Mouse (Mus musculus): ENCODE data around the gene Amotl1. TPM values are rescaled to one million over a fixed set of nuclear protein-coding genes. Genes with fewer than 3 reads are reported as not detected.

Amotl1 gene
- polyA plus RNA-seq, 1 experiment from 2014 or later, result 9.5 TPM

- Histone ChIP-seq H3K9ac (ENCODE audit: low read depth, low read length) (no peak overlapping the region), H3K27ac (ENCODE audit: low read depth, low read length) (no peak overlapping the region), H3K4me2 (no peak overlapping the region), H3K27me3 (replicated peaks; ENCODE audit: control insufficient read depth, insufficient read depth, low read length) (peaks cover 12% of the 10 kb centered on the region), H3K4me1 (replicated peaks; ENCODE audit: control insufficient read depth, insufficient read depth, low read length) (peaks cover 4% of the 10 kb centered on the region; the same call in 1 of the 2 replicates), H3K36me3 (ENCODE audit: control insufficient read depth, insufficient read depth, low read length) (no peaks in the 10 kb centered on the region), H3K9me3 (ENCODE audit: control insufficient read depth, low read length) (no peaks in the 10 kb centered on the region), H3K4me3 (ENCODE audit: low read depth, low read length) (no peak overlapping the region)
- ATAC-seq (replicated peaks; ENCODE audit: low FRiP score), result no peak
- DNase-seq (ENCODE audit: low spot score), result no peak
- WGBS, result 72% methylated on average over 5 of the region's 5 CpGs
Measured at GRCm38 (mm10) chr9:14620107-14620506, 24.7 kb downstream of the Amotl1 start.

- peaks cover 38% of the 10 kb centered on the region for H3K27me3 ChIP-seq (replicated peaks; ENCODE audit: control insufficient read depth, insufficient read depth, low read length)
- ATAC-seq (replicated peaks; ENCODE audit: low FRiP score) (peak; percentile 76), DNase-seq (ENCODE audit: low spot score) (peak; percentile 61)
- peak overlapping the region; percentile 71 for H3K27ac ChIP-seq (ENCODE audit: low read depth, low read length)
- WGBS, result 9% methylated on average over 33 of the region's 33 CpGs
- peak overlapping the region; percentile 78 for H3K9ac ChIP-seq (ENCODE audit: low read depth, low read length)
- H3K36me3 ChIP-seq (ENCODE audit: control insufficient read depth, insufficient read depth, low read length), result no peaks in the 10 kb centered on the region
- peak overlapping the region; percentile 69 for H3K4me2 ChIP-seq
- H3K9me3 ChIP-seq (ENCODE audit: control insufficient read depth, low read length), result no peaks in the 10 kb centered on the region
- peaks cover 16% of the 10 kb centered on the region for H3K4me1 ChIP-seq (replicated peaks; ENCODE audit: control insufficient read depth, insufficient read depth, low read length)
- peak overlapping the region; percentile 68 for H3K4me3 ChIP-seq (ENCODE audit: low read depth, low read length)
Measured at GRCm38 (mm10) chr9:14614931-14615880, 29.6 kb downstream of the Amotl1 start.

- Histone ChIP-seq H3K9me3 (ENCODE audit: control insufficient read depth, low read length) (no peaks in the 10 kb centered on the region), H3K9ac (ENCODE audit: low read depth, low read length) (peak overlapping the region; percentile 78), H3K27me3 (replicated peaks; ENCODE audit: control insufficient read depth, insufficient read depth, low read length) (peaks cover 38% of the 10 kb centered on the region), H3K4me2 (peak overlapping the region; percentile 69), H3K4me3 (ENCODE audit: low read depth, low read length) (peak overlapping the region; percentile 68), H3K27ac (ENCODE audit: low read depth, low read length) (peak overlapping the region; percentile 71), H3K36me3 (ENCODE audit: control insufficient read depth, insufficient read depth, low read length) (no peaks in the 10 kb centered on the region), H3K4me1 (replicated peaks; ENCODE audit: control insufficient read depth, insufficient read depth, low read length) (peaks cover 16% of the 10 kb centered on the region)
- WGBS, result 1% methylated on average over 50 of the region's 50 CpGs
- ATAC-seq (replicated peaks; ENCODE audit: low FRiP score) (peak; percentile 7), DNase-seq (ENCODE audit: low spot score) (peak; percentile 62)
Measured at GRCm38 (mm10) chr9:14614205-14614930, 30.5 kb downstream of the Amotl1 start.

- H3K4me1 ChIP-seq (replicated peaks; ENCODE audit: control insufficient read depth, insufficient read depth, low read length), result peaks cover 16% of the 10 kb centered on the region
Measured at GRCm38 (mm10) chr9:14613308-14614204, 31.3 kb downstream of the Amotl1 start.

GRCm38 (mm10) chr9:14612588-14612987 lies 32.3 kb downstream of the Amotl1 start:
- peaks cover 38% of the 10 kb centered on the region for H3K27me3 ChIP-seq (replicated peaks; ENCODE audit: control insufficient read depth, insufficient read depth, low read length)
- H3K4me3 ChIP-seq (ENCODE audit: low read depth, low read length), result peak overlapping the region; percentile 68; the same call in 1 of the 2 replicates
- no peak overlapping the region for H3K9ac ChIP-seq (ENCODE audit: low read depth, low read length)
- H3K4me2 ChIP-seq, result peak overlapping the region; percentile 69
- H3K36me3 ChIP-seq (ENCODE audit: control insufficient read depth, insufficient read depth, low read length), result no peaks in the 10 kb centered on the region
- H3K9me3 ChIP-seq (ENCODE audit: control insufficient read depth, low read length), result no peaks in the 10 kb centered on the region
- H3K27ac ChIP-seq (ENCODE audit: low read depth, low read length), result no peak overlapping the region
- H3K4me1 ChIP-seq (replicated peaks; ENCODE audit: control insufficient read depth, insufficient read depth, low read length), result peaks cover 16% of the 10 kb centered on the region
- ATAC-seq (replicated peaks; ENCODE audit: low FRiP score) (no peak), DNase-seq (ENCODE audit: low spot score) (no peak)

More at GRCm38 (mm10) chr9:14613308-14614204, 31.3 kb downstream of the Amotl1 start:
- Histone ChIP-seq H3K4me2 (peak overlapping the region; percentile 69), H3K4me3 (ENCODE audit: low read depth, low read length) (peak overlapping the region; percentile 68), H3K27ac (ENCODE audit: low read depth, low read length) (peak overlapping the region; percentile 71; the same call in 1 of the 2 replicates), H3K9me3 (ENCODE audit: control insufficient read depth, low read length) (no peaks in the 10 kb centered on the region), H3K27me3 (replicated peaks; ENCODE audit: control insufficient read depth, insufficient read depth, low read length) (peaks cover 38% of the 10 kb centered on the region), H3K36me3 (ENCODE audit: control insufficient read depth, insufficient read depth, low read length) (no peaks in the 10 kb centered on the region), H3K9ac (ENCODE audit: low read depth, low read length) (peak overlapping the region; percentile 78)
- 18% methylated on average over 15 of the region's 15 CpGs for whole genome bisulfite sequencing
- peak; percentile 53 for DNase-seq (ENCODE audit: low spot score)
- no peak for ATAC-seq (replicated peaks; ENCODE audit: low FRiP score)

- Histone ChIP-seq H3K27me3 (replicated peaks; ENCODE audit: control insufficient read depth, insufficient read depth, low read length) (peaks cover 9% of the 10 kb centered on the region), H3K4me2 (no peak overlapping the region), H3K27ac (ENCODE audit: low read depth, low read length) (no peak overlapping the region), H3K9ac (ENCODE audit: low read depth, low read length) (no peak overlapping the region), H3K4me1 (replicated peaks; ENCODE audit: control insufficient read depth, insufficient read depth, low read length) (peaks cover 12% of the 10 kb centered on the region), H3K9me3 (ENCODE audit: control insufficient read depth, low read length) (no peaks in the 10 kb centered on the region), H3K4me3 (ENCODE audit: low read depth, low read length) (no peak overlapping the region), H3K36me3 (ENCODE audit: control insufficient read depth, insufficient read depth, low read length) (no peaks in the 10 kb centered on the region)
- ATAC-seq (replicated peaks; ENCODE audit: low FRiP score), result no peak; the same call in 1 of the 2 replicates
- 52% methylated on average over 5 of the region's 5 CpGs for WGBS
- no peak for DNase-seq (ENCODE audit: low spot score)
Measured at GRCm38 (mm10) chr9:14608521-14608920, 36.3 kb downstream of the Amotl1 start.

- H3K9ac ChIP-seq (ENCODE audit: low read depth, low read length), result no peak overlapping the region
- H3K9me3 ChIP-seq (ENCODE audit: control insufficient read depth, low read length), result no peaks in the 10 kb centered on the region
- 40% methylated on average over 3 of the region's 3 CpGs for WGBS
- no peak overlapping the region for H3K27ac ChIP-seq (ENCODE audit: low read depth, low read length)
- H3K4me2 ChIP-seq, result no peak overlapping the region
- no peaks in the 10 kb centered on the region for H3K27me3 ChIP-seq (replicated peaks; ENCODE audit: control insufficient read depth, insufficient read depth, low read length)
- H3K4me1 ChIP-seq (replicated peaks; ENCODE audit: control insufficient read depth, insufficient read depth, low read length), result peaks cover 6% of the 10 kb centered on the region
- ATAC-seq (replicated peaks; ENCODE audit: low FRiP score) (no peak), DNase-seq (ENCODE audit: low spot score) (no peak)
- H3K4me3 ChIP-seq (ENCODE audit: low read depth, low read length), result no peak overlapping the region
- H3K36me3 ChIP-seq (ENCODE audit: control insufficient read depth, insufficient read depth, low read length), result no peaks in the 10 kb centered on the region
Measured at GRCm38 (mm10) chr9:14607464-14607863, 37.4 kb downstream of the Amotl1 start.

- Histone ChIP-seq H3K4me1 (replicated peaks; ENCODE audit: control insufficient read depth, insufficient read depth, low read length) (peaks cover 1% of the 10 kb centered on the region; the same call in 1 of the 2 replicates), H3K27me3 (replicated peaks; ENCODE audit: control insufficient read depth, insufficient read depth, low read length) (no peaks in the 10 kb centered on the region)
Measured at GRCm38 (mm10) chr9:14605992-14606391, 38.9 kb downstream of the Amotl1 start.

More at GRCm38 (mm10) chr9:14605992-14606391, 38.9 kb downstream of the Amotl1 start:
- Histone ChIP-seq H3K4me3 (ENCODE audit: low read depth, low read length) (no peak overlapping the region), H3K36me3 (ENCODE audit: control insufficient read depth, insufficient read depth, low read length) (no peaks in the 10 kb centered on the region), H3K4me2 (no peak overlapping the region), H3K9ac (ENCODE audit: low read depth, low read length) (no peak overlapping the region), H3K27ac (ENCODE audit: low read depth, low read length) (no peak overlapping the region), H3K9me3 (ENCODE audit: control insufficient read depth, low read length) (no peaks in the 10 kb centered on the region)
- ATAC-seq (replicated peaks; ENCODE audit: low FRiP score), result no peak
- DNase-seq (ENCODE audit: low spot score), result no peak
- WGBS, result 68% methylated on average over 4 of the region's 4 CpGs
